Mouse (Mus musculus) CD4-positive naive resting alpha-beta T cell, adult 57 days (primary cell): Measurements from ENCODE around the gene Fbxl16. TPM values are rescaled to one million over a fixed set of nuclear protein-coding genes. Genes with fewer than 3 reads are reported as not detected.

Experiments used
- total RNA-seq: library from RNA; stranded (reverse); gene quantifications from one replicate; pipeline ENCODE4 v1.2.4, GENCODE M21; 2023

Gene Fbxl16
- total RNA-seq, 1 experiment from 2014 or later, result not detected

Other genes starting within 250 kb of the Fbxl16 start
- gene Sox8, start 238.4 kb upstream of the Fbxl16 start, total RNA-seq, result 0.30 TPM
- gene Lmf1, start 230.0 kb upstream of the Fbxl16 start, total RNA-seq, result 28.7 TPM
- not detected for gene Gng13, start 91.9 kb upstream of the Fbxl16 start, total RNA-seq
- gene Chtf18, start 81.7 kb upstream of the Fbxl16 start, total RNA-seq, result 7.2 TPM
- gene Rpusd1, start 81.4 kb upstream of the Fbxl16 start, total RNA-seq, result 5.6 TPM
- gene Mslnl, start 73.0 kb upstream of the Fbxl16 start, total RNA-seq, result not detected
- gene Msln, start 54.7 kb upstream of the Fbxl16 start, total RNA-seq, result 2.0 TPM
- gene Narfl, start 35.3 kb upstream of the Fbxl16 start, total RNA-seq, result 18.2 TPM
- gene Haghl, start 23.4 kb upstream of the Fbxl16 start, total RNA-seq, result 28.0 TPM
- gene Ccdc78, start 22.5 kb upstream of the Fbxl16 start, total RNA-seq, result not detected
- 56.0 TPM for gene Fam173a, start 16.2 kb upstream of the Fbxl16 start, total RNA-seq
- not detected for gene AC134908.4, start 13.4 kb upstream of the Fbxl16 start, total RNA-seq
- gene Metrn, start 11.9 kb upstream of the Fbxl16 start, total RNA-seq, result 22.5 TPM
- gene Wdr24, start 14.5 kb downstream of the Fbxl16 start, total RNA-seq, result 19.9 TPM
- gene Jmjd8, start 19.8 kb downstream of the Fbxl16 start, total RNA-seq, result 32.6 TPM
- gene Stub1, start 24.3 kb downstream of the Fbxl16 start, total RNA-seq, result 74.2 TPM
- 11.7 TPM for gene Rhbdl1, start 28.2 kb downstream of the Fbxl16 start, total RNA-seq
- gene Gm20683, start 32.7 kb downstream of the Fbxl16 start, total RNA-seq, result 11.6 TPM
- gene Rhot2, start 35.8 kb downstream of the Fbxl16 start, total RNA-seq, result 77.4 TPM
- gene Wdr90, start 52.4 kb downstream of the Fbxl16 start, total RNA-seq, result 28.6 TPM
- gene Mcrip2, start 59.7 kb downstream of the Fbxl16 start, total RNA-seq, result 3.6 TPM
- 29.1 TPM for gene Mettl26, start 66.0 kb downstream of the Fbxl16 start, total RNA-seq
- 9.4 TPM for gene Wfikkn1, start 71.8 kb downstream of the Fbxl16 start, total RNA-seq
- 22.2 TPM for gene Rab40c, start 110.6 kb downstream of the Fbxl16 start, total RNA-seq
- gene Pigq, start 135.9 kb downstream of the Fbxl16 start, total RNA-seq, result 56.0 TPM
- not detected for gene Nhlrc4, start 135.9 kb downstream of the Fbxl16 start, total RNA-seq
- not detected for gene A930017K11Rik, start 143.5 kb downstream of the Fbxl16 start, total RNA-seq
- 40.8 TPM for gene Capn15, start 176.7 kb downstream of the Fbxl16 start, total RNA-seq